ENCODE assay signal across 7 mouse cellular contexts in genomic region chr6:4746036-4746695, GRCm38 (mm10). TPM values are rescaled to one million over a fixed set of nuclear protein-coding genes. Genes with fewer than 3 reads are reported as not detected.
DNase-seq lines count a peak whose midpoint lies in the region; ATAC-seq and TF ChIP-seq lines count a peak whose summit lies in the region.

No protein-coding gene starts in this region.

- ATAC-seq in hindbrain, embryonic 12.5 days (ENCODE audit: low FRiP score) = no peak

- peak overlapping the region; percentile 79 for H3K9ac ChIP-seq in hindbrain, embryonic 12.5 days

- TF ChIP-seq CTCF in E14TG2a.4 (conservative IDR thresholded peaks at IDR 0.05; ENCODE audit: low read length) = no peak

- H3K9me3 ChIP-seq in E14TG2a.4 (ENCODE audit: low read length) = peaks cover 35% of the 10 kb centered on the region
- peaks cover 29% of the 10 kb centered on the region for H3K9me3 ChIP-seq in embryonic facial prominence, embryonic 10.5 days
- H3K9me3 ChIP-seq in hindbrain, embryonic 12.5 days (replicated peaks) = peaks cover 28% of the 10 kb centered on the region

- H3K4me3 ChIP-seq in E14TG2a.4 (replicated peaks; ENCODE audit: low read length) = peak overlapping the region; percentile 67
- peak overlapping the region; percentile 62 for H3K4me3 ChIP-seq in embryonic facial prominence, embryonic 10.5 days
- H3K4me3 ChIP-seq in hindbrain, embryonic 12.5 days = peak overlapping the region; percentile 53

- peaks cover 41% of the 10 kb centered on the region for H3K27me3 ChIP-seq in E14TG2a.4 (ENCODE audit: insufficient read depth, low read length)
- no peaks in the 10 kb centered on the region for H3K27me3 ChIP-seq in embryonic facial prominence, embryonic 10.5 days (replicated peaks; ENCODE audit: low read depth, poor library complexity, severe bottlenecking)
- no peaks in the 10 kb centered on the region for H3K27me3 ChIP-seq in hindbrain, embryonic 12.5 days

- WGBS in embryonic facial prominence, embryonic 10.5 days = 39% methylated on average over 22 of the region's 22 CpGs
- 47% methylated on average over 22 of the region's 22 CpGs for WGBS in hindbrain, embryonic 12.5 days

- no peaks in the 10 kb centered on the region; the same call in 1 of the 2 replicates for H3K36me3 ChIP-seq in E14TG2a.4 (ENCODE audit: insufficient read depth, low read length)
- peaks cover 20% of the 10 kb centered on the region for H3K36me3 ChIP-seq in embryonic facial prominence, embryonic 10.5 days (replicated peaks)
- no peaks in the 10 kb centered on the region for H3K36me3 ChIP-seq in hindbrain, embryonic 12.5 days

- peak overlapping the region; percentile 53 for H3K4me2 ChIP-seq in hindbrain, embryonic 12.5 days (replicated peaks)

- DNase-seq in 3T3-L1 (ENCODE audit: low read depth, low spot score) = peak; percentile 63
- DNase-seq in embryonic facial prominence, embryonic 10.5 days (ENCODE audit: low spot score) = peak; percentile 59
- peak; percentile 35 for DNase-seq in lung, postnatal 36 days
- no peak for DNase-seq in urinary bladder, adult 18-20 months (ENCODE audit: low spot score in 2 of 2)
- DNase-seq in right cerebral cortex, postnatal 4 days = no peak

- H3K27ac ChIP-seq in embryonic facial prominence, embryonic 10.5 days (replicated peaks) = peak overlapping the region; percentile 91
- H3K27ac ChIP-seq in hindbrain, embryonic 12.5 days = peak overlapping the region; percentile 83

- H3K4me1 ChIP-seq in E14TG2a.4 (replicated peaks; ENCODE audit: low read depth, low read length) = peaks cover 8% of the 10 kb centered on the region
- peaks cover 18% of the 10 kb centered on the region for H3K4me1 ChIP-seq in embryonic facial prominence, embryonic 10.5 days
- H3K4me1 ChIP-seq in hindbrain, embryonic 12.5 days = peaks cover 6% of the 10 kb centered on the region

RNA-seq across cellular contexts. Expression of gene Sgce, which starts 0.8 kb away (rescaled TPM):
- 43.8 and 45.1 TPM in 2 replicates for polyA plus RNA-seq in embryonic facial prominence, embryonic 10.5 days (2016; fragmentation: Nextera tagmentation; extraction: Ambion mirVana)
- 69.2 and 71.7 TPM in 2 replicates for polyA plus RNA-seq in hindbrain, embryonic 12.5 days (2016; fragmentation: Nextera tagmentation; extraction: Ambion mirVana)

RNA-seq across cellular contexts. Expression of gene Peg10, which starts 0.9 kb away (rescaled TPM):
- 15.7 and 18.1 TPM in 2 replicates for polyA plus RNA-seq in embryonic facial prominence, embryonic 10.5 days (2016; fragmentation: Nextera tagmentation; extraction: Ambion mirVana)
- polyA plus RNA-seq in hindbrain, embryonic 12.5 days (2016; fragmentation: Nextera tagmentation; extraction: Ambion mirVana) = 8.5 and 12.5 TPM in 2 replicates

Comparison
In these comparisons a context has a peak if more than half of its experiments do, and no peak if none do; other contexts are left out.
1. DNase-seq: peak in 3T3-L1 (single experiment), embryonic facial prominence, embryonic 10.5 days (single experiment) and lung, postnatal 36 days (single experiment); none in urinary bladder, adult 18-20 months (0 of 2) and right cerebral cortex, postnatal 4 days (single experiment).
2. Peak in every context shown above with its lines, with median percentiles within 50 percentile points of each other: H3K4me3 ChIP-seq.